Mouse (Mus musculus) cerebellum, postnatal 25 days (tissue): ENCODE data around the gene Fyttd1.
"Not testable (repeated sequence)": the region's sequence is repeated elsewhere in the genome, so short reads cannot be mapped to it uniquely, and the experiment has no call there.

Experiments
- DNase-seq, 2 experiments: peaks; one replicate each; pipeline ENCODE4 v3.0.0; 2021; ENCODE audit warnings: mixed read lengths in 2 of 2

Gene Fyttd1

GRCm38 (mm10) chr16:32877343-32878156, at the start of gene Fyttd1, which contains the start of gene Rubcn:
Gene Fyttd1, plus strand, starts transcription at chr16:32877500.
Gene Rubcn, minus strand, starts transcription at chr16:32877766.
- peak; percentile 98 for DNase-seq

- no peak for DNase-seq
Observed at GRCm38 (mm10) chr16:32829104-32829503, 48.2 kb upstream of the Fyttd1 start.

GRCm38 (mm10) chr16:32831501-32831900, 45.8 kb upstream of the Fyttd1 start:
- DNase-seq: no peak

GRCm38 (mm10) chr16:32847103-32847502, 30.2 kb upstream of the Fyttd1 start:
- DNase-seq: no peak

GRCm38 (mm10) chr16:32849042-32849830, 28.1 kb upstream of the Fyttd1 start:
- DNase-seq: peak in 1 of 2 experiments; percentile 6

- DNase-seq: no peak
Observed at GRCm38 (mm10) chr16:32853492-32854049, 23.7 kb upstream of the Fyttd1 start.

- DNase-seq: no peak
Observed at GRCm38 (mm10) chr16:32854050-32854571, 23.2 kb upstream of the Fyttd1 start.

- DNase-seq: no peak
Observed at GRCm38 (mm10) chr16:32856751-32857150, 20.5 kb upstream of the Fyttd1 start.

- no peak for DNase-seq
Observed at GRCm38 (mm10) chr16:32858356-32858755, 18.9 kb upstream of the Fyttd1 start.

GRCm38 (mm10) chr16:32858771-32859636, 18.3 kb upstream of the Fyttd1 start:
- DNase-seq: no peak

GRCm38 (mm10) chr16:32861813-32862385, 15.4 kb upstream of the Fyttd1 start:
- no peak for DNase-seq

- DNase-seq: no peak
Observed at GRCm38 (mm10) chr16:32865401-32865800, 11.9 kb upstream of the Fyttd1 start.

- DNase-seq: no peak
Observed at GRCm38 (mm10) chr16:32866713-32867112, 10.6 kb upstream of the Fyttd1 start.

GRCm38 (mm10) chr16:32867919-32868552, 9.3 kb upstream of the Fyttd1 start:
- peak; percentile 89 to 91 for DNase-seq

GRCm38 (mm10) chr16:32870231-32870630, 7.1 kb upstream of the Fyttd1 start:
- no peak for DNase-seq

- DNase-seq: no peak
Observed at GRCm38 (mm10) chr16:32873366-32873765, 3.9 kb upstream of the Fyttd1 start.

- DNase-seq: not testable (repeated sequence)
Observed at GRCm38 (mm10) chr16:32875281-32875680, 2.0 kb upstream of the Fyttd1 start.

GRCm38 (mm10) chr16:32875847-32876246, 1.5 kb upstream of the Fyttd1 start:
- no peak for DNase-seq

GRCm38 (mm10) chr16:32876831-32877230, 469 bp upstream of the Fyttd1 start:
- no peak for DNase-seq

- no peak for DNase-seq
Observed at GRCm38 (mm10) chr16:32878157-32878598, 878 bp downstream of the Fyttd1 start.
